Mouse (Mus musculus): ENCODE measurements around the gene Shisa9.

DNA sequence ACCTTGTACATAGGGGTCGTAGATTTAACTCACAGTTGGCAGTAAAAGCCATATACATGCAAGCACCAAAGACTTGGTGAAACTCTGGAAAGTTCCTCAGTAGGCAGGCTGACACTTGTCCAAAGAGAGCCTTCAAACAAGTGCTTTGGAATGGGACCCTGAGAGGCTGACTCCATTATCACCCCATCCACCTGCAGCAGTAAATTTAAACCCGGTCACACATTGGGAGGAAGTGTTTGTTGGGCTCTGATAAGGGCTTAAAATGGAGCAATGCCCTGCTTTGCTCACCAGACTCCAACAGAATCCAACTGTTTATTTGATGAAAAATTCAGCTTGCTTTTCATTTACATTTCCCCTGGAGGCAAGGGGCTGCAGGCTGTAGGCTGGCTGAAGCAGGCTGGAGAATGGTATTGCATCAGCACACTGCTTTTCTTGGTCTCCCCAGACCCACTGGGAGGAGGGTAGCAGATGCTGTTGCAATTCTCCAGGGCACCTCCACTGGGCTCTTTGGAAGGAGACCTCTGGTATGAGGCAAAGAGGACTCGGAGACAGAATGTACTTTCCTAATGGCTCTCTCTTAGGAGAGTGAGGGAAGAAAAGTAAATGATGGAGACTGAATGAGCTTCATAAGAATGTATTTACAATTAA is 323.5 kb downstream of the Shisa9 start:
- TF ChIP-seq CTCF (IDR thresholded peaks at IDR 0.05; ENCODE audit: control insufficient read depth, insufficient read depth, insufficient replicate concordance, low read depth, low read length) (no peak), POLR2A (IDR thresholded peaks at IDR 0.05; ENCODE audit: control insufficient read depth, low read depth, low read length) (no peak)

Measured in testis, adult 2 months (tissue).